Mouse (Mus musculus): ENCODE results near the gene Gm38393. TPM values are rescaled to one million over a fixed set of nuclear protein-coding genes. Genes with fewer than 3 reads are reported as not detected.

The Gm38393 gene
- polyA plus RNA-seq (2015; fragmentation: Nextera tagmentation; extraction: Ambion mirVana): 0.08 TPM in 1 of 2 replicates, not detected in the other

DNA sequence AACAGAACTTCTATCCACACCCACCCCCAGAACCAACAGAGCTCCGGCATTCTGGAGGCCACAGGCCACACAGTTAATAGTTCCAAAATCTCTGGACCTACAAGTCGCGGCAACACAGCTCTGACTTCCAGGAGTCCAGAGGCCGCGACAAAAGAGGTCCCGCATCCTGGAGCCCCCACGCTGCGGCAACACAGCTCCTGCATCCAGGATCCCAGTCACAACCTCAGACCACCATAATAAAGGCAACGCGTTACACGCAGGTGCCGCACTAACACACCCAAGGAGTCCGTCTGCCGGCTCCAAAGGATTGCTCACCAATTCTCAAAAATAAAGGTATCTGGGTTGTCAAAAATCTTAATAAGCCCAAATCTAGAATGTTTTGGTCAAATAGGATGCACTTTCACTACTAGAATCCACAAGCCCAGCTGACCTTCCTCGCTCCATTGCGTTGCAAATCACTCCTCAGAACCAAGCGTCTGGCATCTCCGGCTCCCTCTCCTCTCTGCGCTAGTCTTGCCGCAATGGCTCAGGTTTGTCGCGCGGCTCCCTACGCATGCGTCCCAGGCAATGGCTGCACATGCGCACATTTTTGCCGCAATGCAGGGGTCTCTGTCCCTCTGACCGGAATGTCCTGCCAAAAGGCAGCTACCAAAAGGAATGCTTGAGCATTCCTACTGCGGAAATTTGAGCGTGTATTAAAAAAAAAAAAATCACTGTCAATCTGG is at the start of gene Gm38393, which contains the start of gene Snurf:
Gene Gm38393 (minus strand): TSS at position 459 of the 725 bp plus-strand sequence.
Gene Snurf (minus strand): TSS at position 444 of the 725 bp plus-strand sequence.
- ATAC-seq (peak; percentile 11; the same call in 1 of the 2 replicates), DNase-seq (ENCODE audit: low spot score) (peak; percentile 40)
- H3K4me3 ChIP-seq (ENCODE audit: low read depth, low read length): peak within 1 kb of the TSS; percentile 44
- no peak within 1 kb of the TSS for H3K9ac ChIP-seq (replicated peaks; ENCODE audit: low read depth)
- 56% methylated on average over 30 of the region's 30 CpGs for WGBS
- no peaks in the 10 kb centered on the region for H3K36me3 ChIP-seq (ENCODE audit: insufficient read depth, low read length)
- H3K4me2 ChIP-seq (replicated peaks; ENCODE audit: low read depth, low read length): peak within 1 kb of the TSS; percentile 64
- H3K9me3 ChIP-seq (ENCODE audit: low read length): no peaks in the 10 kb centered on the region
- TF ChIP-seq EP300 (IDR thresholded peaks at IDR 0.05): no peak
- TF ChIP-seq CTCF (IDR thresholded peaks at IDR 0.05): no peak
- H3K27ac ChIP-seq (ENCODE audit: low read length): no peak within 1 kb of the TSS
- H3K27me3 ChIP-seq (replicated peaks; ENCODE audit: insufficient read depth, low read length): no peaks in the 10 kb centered on the region
- no peaks in the 10 kb centered on the region for H3K4me1 ChIP-seq (ENCODE audit: insufficient read depth, low read depth, low read length)

GRCm38 (mm10) chr7:60047481-60048201 is 42.8 kb upstream of the Gm38393 start:
- DNase-seq (ENCODE audit: low spot score): no peak
- Histone ChIP-seq H3K36me3 (ENCODE audit: insufficient read depth, low read length) (no peaks in the 10 kb centered on the region), H3K4me2 (replicated peaks; ENCODE audit: low read depth, low read length) (no peak overlapping the region), H3K27ac (ENCODE audit: low read length) (no peak overlapping the region), H3K27me3 (replicated peaks; ENCODE audit: insufficient read depth, low read length) (no peaks in the 10 kb centered on the region), H3K4me3 (ENCODE audit: low read depth, low read length) (no peak overlapping the region), H3K4me1 (ENCODE audit: insufficient read depth, low read depth, low read length) (no peaks in the 10 kb centered on the region), H3K9ac (replicated peaks; ENCODE audit: low read depth) (no peak overlapping the region), H3K9me3 (ENCODE audit: low read length) (no peaks in the 10 kb centered on the region)
- WGBS: 65% methylated on average over 6 of the region's 6 CpGs
- TF ChIP-seq EP300 (IDR thresholded peaks at IDR 0.05): no peak
- no peak for TF ChIP-seq CTCF (IDR thresholded peaks at IDR 0.05)
- no peak for ATAC-seq

- TF ChIP-seq CTCF (IDR thresholded peaks at IDR 0.05) (no peak), EP300 (IDR thresholded peaks at IDR 0.05) (no peak)
- Histone ChIP-seq H3K36me3 (ENCODE audit: insufficient read depth, low read length) (no peaks in the 10 kb centered on the region), H3K9ac (replicated peaks; ENCODE audit: low read depth) (no peak overlapping the region), H3K4me1 (ENCODE audit: insufficient read depth, low read depth, low read length) (no peaks in the 10 kb centered on the region), H3K27ac (ENCODE audit: low read length) (no peak overlapping the region), H3K4me3 (ENCODE audit: low read depth, low read length) (no peak overlapping the region), H3K27me3 (replicated peaks; ENCODE audit: insufficient read depth, low read length) (no peaks in the 10 kb centered on the region), H3K9me3 (ENCODE audit: low read length) (no peaks in the 10 kb centered on the region), H3K4me2 (replicated peaks; ENCODE audit: low read depth, low read length) (no peak overlapping the region)
- DNase-seq (ENCODE audit: low spot score) (no peak), ATAC-seq (no peak)
- WGBS: 73% methylated on average over 3 of the region's 3 CpGs
These were observed 8.3 kb upstream of the Gm38393 start for GRCm38 (mm10) chr7:60013186-60013585.

DNA sequence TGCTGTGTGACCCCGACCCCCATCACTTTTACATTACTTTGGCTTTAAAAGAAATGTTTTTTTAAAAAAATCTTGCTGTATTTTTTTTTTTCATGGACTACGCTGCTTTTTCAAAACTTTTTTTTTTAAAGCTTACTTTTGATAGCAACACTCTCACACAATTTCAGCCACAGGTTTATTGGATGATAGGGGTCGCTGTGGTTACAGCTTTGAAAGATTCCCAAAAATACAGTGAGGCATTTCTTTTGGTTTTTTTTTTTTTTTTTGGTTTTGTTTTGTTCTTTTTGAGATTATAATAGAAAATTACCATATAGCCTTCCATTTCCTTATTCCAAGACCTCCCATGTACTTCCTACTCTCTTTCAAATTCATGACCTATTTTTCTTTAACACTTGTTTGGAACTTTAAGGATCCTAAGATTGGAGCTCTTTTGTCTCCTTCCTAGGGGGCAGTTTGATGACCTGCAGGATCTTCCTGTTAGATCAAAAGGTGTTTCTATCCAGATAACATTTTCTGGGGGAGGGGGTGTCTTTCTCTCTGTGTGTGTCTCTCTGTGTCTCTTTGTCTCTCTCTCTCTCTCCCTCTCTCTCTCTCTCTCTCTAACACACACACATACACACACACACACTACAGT is 3.0 kb upstream of the Gm38393 start:
- DNase-seq (ENCODE audit: low spot score): no peak

DNA sequence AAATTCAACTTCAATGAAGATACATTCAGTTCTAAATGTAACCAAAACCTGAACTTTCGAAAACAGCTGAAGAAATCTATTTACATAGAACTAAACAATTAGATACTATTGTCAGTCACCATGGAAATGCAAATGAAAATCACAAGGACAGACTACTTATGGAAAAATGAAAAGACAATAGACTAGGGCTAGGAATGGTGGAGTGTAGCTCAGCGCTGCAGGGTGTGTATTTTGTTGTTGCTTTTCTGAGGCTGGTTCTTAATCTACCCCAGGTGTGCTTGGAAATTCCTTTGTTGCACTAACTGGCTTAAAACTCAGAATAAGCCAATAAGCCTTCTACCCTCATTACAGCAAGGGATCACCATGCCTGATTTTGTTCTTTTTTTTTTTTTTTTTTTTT is 1.4 kb upstream of the Gm38393 start:
- Histone ChIP-seq H3K27ac (ENCODE audit: low read length) (no peak overlapping the region), H3K9ac (replicated peaks; ENCODE audit: low read depth) (no peak overlapping the region), H3K9me3 (ENCODE audit: low read length) (no peaks in the 10 kb centered on the region), H3K4me2 (replicated peaks; ENCODE audit: low read depth, low read length) (no peak overlapping the region), H3K4me3 (ENCODE audit: low read depth, low read length) (no peak overlapping the region), H3K4me1 (ENCODE audit: insufficient read depth, low read depth, low read length) (no peaks in the 10 kb centered on the region), H3K27me3 (replicated peaks; ENCODE audit: insufficient read depth, low read length) (no peaks in the 10 kb centered on the region), H3K36me3 (ENCODE audit: insufficient read depth, low read length) (no peaks in the 10 kb centered on the region)
- 55% methylated on average over 2 of the region's 2 CpGs for WGBS
- DNase-seq (ENCODE audit: low spot score) (no peak), ATAC-seq (no peak)
- TF ChIP-seq CTCF (IDR thresholded peaks at IDR 0.05) (no peak), EP300 (IDR thresholded peaks at IDR 0.05) (no peak)

More for the DNA sequence above, 3.0 kb upstream of the Gm38393 start:
- Histone ChIP-seq H3K9ac (replicated peaks; ENCODE audit: low read depth) (no peak overlapping the region), H3K4me1 (ENCODE audit: insufficient read depth, low read depth, low read length) (no peaks in the 10 kb centered on the region), H3K27ac (ENCODE audit: low read length) (no peak overlapping the region), H3K27me3 (replicated peaks; ENCODE audit: insufficient read depth, low read length) (no peaks in the 10 kb centered on the region), H3K4me2 (replicated peaks; ENCODE audit: low read depth, low read length) (no peak overlapping the region), H3K9me3 (ENCODE audit: low read length) (no peaks in the 10 kb centered on the region), H3K4me3 (ENCODE audit: low read depth, low read length) (no peak overlapping the region), H3K36me3 (ENCODE audit: insufficient read depth, low read length) (no peaks in the 10 kb centered on the region)
- no peak for ATAC-seq
- no peak for TF ChIP-seq EP300 (IDR thresholded peaks at IDR 0.05)
- 32% methylated on average over 3 of the region's 3 CpGs for WGBS

All from lung, postnatal 0 days (tissue).